Mouse (Mus musculus): ENCODE measurements at regions not wholly inside any gene's neighbourhood (a gene's known extent, or its start where the extent isn't known, plus 50 kb on each side); places are given as distances from the start of the nearest gene placed in this dataset.

DNA sequence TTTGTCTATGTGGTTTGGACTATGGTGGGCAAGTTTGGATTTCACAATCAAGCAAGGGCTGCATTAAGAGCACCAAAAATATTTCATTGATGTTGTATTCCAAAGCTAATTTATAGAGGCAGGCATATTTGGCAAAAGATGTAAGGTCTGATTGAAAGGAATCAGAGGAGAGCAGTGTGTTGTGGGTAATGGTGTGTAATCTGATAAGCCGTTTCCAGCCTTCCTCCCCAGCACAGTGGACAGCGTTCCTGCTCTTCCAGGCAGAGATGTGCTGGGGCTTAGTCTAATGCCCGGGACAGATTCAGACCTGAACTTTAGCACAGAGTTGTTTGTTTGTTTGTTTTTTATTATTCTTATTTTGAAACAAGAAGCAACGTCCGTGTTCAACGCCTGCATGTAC is 80.6 kb upstream of the Cwc22 start:
- peaks cover 0 to 2% of the 10 kb centered on the region in 2 experiments; a peak in 1 of 4 replicates for H3K4me1 ChIP-seq (ENCODE audit: control insufficient read depth in 1 of 2, insufficient read depth in 2 of 2)
- no peak overlapping the region for H3K27ac ChIP-seq (ENCODE audit: insufficient read depth, low read depth)
- no peak overlapping the region for H3K9ac ChIP-seq (ENCODE audit: insufficient read depth, low read depth)
- H3K27me3 ChIP-seq (replicated peaks), result no peaks in the 10 kb centered on the region
- in situ Hi-C loops (cut with MboI; ENCODE audit: low pct_ligation_motif_present, low pct_unique_long_range_greater_than_20kb, low sequenced_read_pairs), result no loop called here
- TF ChIP-seq ETS1 (conservative IDR thresholded peaks at IDR 0.05; ENCODE audit: low read depth, low read length), result no peak
- TF ChIP-seq KAT2A (IDR thresholded peaks at IDR 0.05; ENCODE audit: insufficient replicate concordance, low read length), result no peak
- no peak for TF ChIP-seq TBP (conservative IDR thresholded peaks at IDR 0.05; ENCODE audit: low read depth, low read length)
- no peak for TF ChIP-seq CHD2 (IDR thresholded peaks at IDR 0.05; ENCODE audit: low read length)
- no peak for TF ChIP-seq RAD21 (IDR thresholded peaks at IDR 0.05; ENCODE audit: low read depth, low read length)
- TF ChIP-seq ELF1 (IDR thresholded peaks at IDR 0.05; ENCODE audit: low read depth, low read length), result no peak
- no peak for TF ChIP-seq E2F4 (IDR thresholded peaks at IDR 0.05; ENCODE audit: insufficient replicate concordance, low read depth, low read length)
- TF ChIP-seq SIN3A (IDR thresholded peaks at IDR 0.05; ENCODE audit: low read length), result no peak
- no peak for TF ChIP-seq MAFK (IDR thresholded peaks at IDR 0.05; ENCODE audit: insufficient replicate concordance, low read length)
- no peak for TF ChIP-seq CTCF (conservative IDR thresholded peaks at IDR 0.05 in 1 of 2, IDR thresholded peaks at IDR 0.05 in 1 of 2; ENCODE audit: low read depth in 2 of 2, low read length in 2 of 2)
- H3K4me3 ChIP-seq (replicated peaks in 1 of 3; ENCODE audit: low read depth in 2 of 3, low read length in 2 of 3, poor library complexity in 1 of 3), result no peak overlapping the region
- peaks cover 3% of the 10 kb centered on the region for H3K9me3 ChIP-seq (replicated peaks; ENCODE audit: low read length)
- H3K36me3 ChIP-seq (replicated peaks in 1 of 2; ENCODE audit: control insufficient read depth in 1 of 2, insufficient read depth in 1 of 2, low read length in 1 of 2), result no peaks in the 10 kb centered on the region
- dilution Hi-C loops (cut with MboI; ENCODE audit: extremely low pct_ligation_motif_present, extremely low pct_unique_long_range_greater_than_20kb, low sequenced_read_pairs), result no loop called here
- no peak for DNase-seq (ENCODE audit: extremely low read depth)
- no peaks in the 10 kb centered on the region for H3K79me2 ChIP-seq (replicated peaks; ENCODE audit: control insufficient read depth, extremely low read depth, insufficient read depth, poor library complexity, severe bottlenecking)
- no peak overlapping the region for H3K4me2 ChIP-seq (ENCODE audit: insufficient read depth, low read depth, poor library complexity, severe bottlenecking)

GRCm38 (mm10) chr2:78025651-78026435 is 79.7 kb upstream of the Cwc22 start:
- H3K27ac ChIP-seq (ENCODE audit: insufficient read depth, low read depth), result no peak overlapping the region
- H3K4me1 ChIP-seq (ENCODE audit: control insufficient read depth in 1 of 2, insufficient read depth in 2 of 2), result peaks cover 0 to 2% of the 10 kb centered on the region in 2 experiments; a peak in 1 of 4 replicates
- no peak overlapping the region for H3K4me3 ChIP-seq (replicated peaks in 1 of 3; ENCODE audit: low read depth in 2 of 3, low read length in 2 of 3, poor library complexity in 1 of 3)
- no peak for TF ChIP-seq EP300 (IDR thresholded peaks at IDR 0.05; ENCODE audit: low read length)
- no peak for TF ChIP-seq HCFC1 (IDR thresholded peaks at IDR 0.05; ENCODE audit: low read depth, low read length)
- TF ChIP-seq ZMIZ1 (IDR thresholded peaks at IDR 0.05; ENCODE audit: low read depth, low read length), result no peak
- no peak for TF ChIP-seq JUN (IDR thresholded peaks at IDR 0.05; ENCODE audit: insufficient read depth, low read depth, low read length)
- no peak for TF ChIP-seq MAX (IDR thresholded peaks at IDR 0.05; ENCODE audit: low read length)
- TF ChIP-seq MAZ (IDR thresholded peaks at IDR 0.05; ENCODE audit: low read depth, low read length), result no peak
- TF ChIP-seq USF2 (conservative IDR thresholded peaks at IDR 0.05; ENCODE audit: low read depth, low read length), result no peak
- no peak for TF ChIP-seq ZNF384 (IDR thresholded peaks at IDR 0.05; ENCODE audit: low read depth, low read length)
- no peak for TF ChIP-seq E2F4 (IDR thresholded peaks at IDR 0.05; ENCODE audit: insufficient replicate concordance, low read depth, low read length)
- TF ChIP-seq POLR2AphosphoS2 (IDR thresholded peaks at IDR 0.05; ENCODE audit: low read depth, low read length), result no peak
- TF ChIP-seq PAX5 (IDR thresholded peaks at IDR 0.05; ENCODE audit: low read length), result no peak
- no peak for TF ChIP-seq SIN3A (IDR thresholded peaks at IDR 0.05; ENCODE audit: low read length)
- no peak for TF ChIP-seq NRF1 (IDR thresholded peaks at IDR 0.05; ENCODE audit: low read depth, low read length)
- no peak for TF ChIP-seq IRF4 (IDR thresholded peaks at IDR 0.05; ENCODE audit: low read depth, low read length)
- TF ChIP-seq USF1 (IDR thresholded peaks at IDR 0.05; ENCODE audit: low read depth, low read length), result no peak
- no peak for TF ChIP-seq CHD1 (IDR thresholded peaks at IDR 0.05; ENCODE audit: low read depth, low read length)
- TF ChIP-seq GABPA (IDR thresholded peaks at IDR 0.05; ENCODE audit: insufficient replicate concordance, low read depth, low read length), result no peak
- no peak for TF ChIP-seq BHLHE40 (IDR thresholded peaks at IDR 0.05; ENCODE audit: low read depth, low read length)
- no peak for TF ChIP-seq KAT2A (IDR thresholded peaks at IDR 0.05; ENCODE audit: insufficient replicate concordance, low read length)
- no peak for TF ChIP-seq UBTF (IDR thresholded peaks at IDR 0.05; ENCODE audit: low read depth, low read length)
- DNase-seq (ENCODE audit: extremely low read depth), result no peak
- peaks cover 3% of the 10 kb centered on the region for H3K9me3 ChIP-seq (replicated peaks; ENCODE audit: low read length)
- no peak overlapping the region for H3K4me2 ChIP-seq (ENCODE audit: insufficient read depth, low read depth, poor library complexity, severe bottlenecking)
- no peaks in the 10 kb centered on the region for H3K36me3 ChIP-seq (replicated peaks in 1 of 2; ENCODE audit: control insufficient read depth in 1 of 2, insufficient read depth in 1 of 2, low read length in 1 of 2)
- H3K79me2 ChIP-seq (replicated peaks; ENCODE audit: control insufficient read depth, extremely low read depth, insufficient read depth, poor library complexity, severe bottlenecking), result no peaks in the 10 kb centered on the region
- H3K9ac ChIP-seq (ENCODE audit: insufficient read depth, low read depth), result no peak overlapping the region
- in situ Hi-C loops (cut with MboI; ENCODE audit: low pct_ligation_motif_present, low pct_unique_long_range_greater_than_20kb, low sequenced_read_pairs) (no loop called here), dilution Hi-C loops (cut with MboI; ENCODE audit: extremely low pct_ligation_motif_present, extremely low pct_unique_long_range_greater_than_20kb, low sequenced_read_pairs) (no loop called here)
- no peaks in the 10 kb centered on the region for H3K27me3 ChIP-seq (replicated peaks)
